Mouse (Mus musculus): ENCODE measurements around the gene Nhsl2.

DNA sequence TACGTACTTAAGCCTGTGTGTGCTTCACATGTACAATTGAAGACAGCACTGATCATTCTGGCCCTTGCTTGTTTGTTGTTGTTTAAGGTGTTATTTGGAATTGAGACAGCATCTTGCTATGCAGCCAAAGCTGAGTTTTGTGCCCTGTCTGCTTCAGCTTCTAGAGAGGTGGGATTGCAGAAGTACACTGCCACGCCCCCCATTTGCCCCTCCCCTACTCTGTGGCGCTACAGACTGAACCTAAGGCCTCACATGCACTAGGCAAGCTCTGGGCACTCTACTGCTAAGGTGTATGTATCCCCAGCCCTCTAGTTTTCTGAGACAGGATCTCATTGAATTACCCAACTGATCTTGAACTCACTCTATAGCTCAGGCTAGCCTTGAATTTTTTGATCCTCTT, 186.5 kb downstream of the Nhsl2 start:
- TF ChIP-seq CTCF (IDR thresholded peaks at IDR 0.05; ENCODE audit: low read depth, low read length) (no peak), EP300 (IDR thresholded peaks at IDR 0.05; ENCODE audit: insufficient read depth, low read depth, low read length) (no peak), POLR2A (IDR thresholded peaks at IDR 0.05; ENCODE audit: insufficient read depth, low read length) (no peak)
